Mouse (Mus musculus) kidney, postnatal 0 days (tissue): ENCODE measurements around the gene Cfap36. TPM values are rescaled to one million over a fixed set of nuclear protein-coding genes. Genes with fewer than 3 reads are reported as not detected.

Source experiments
- ATAC-seq: fragments of 200-750 bp; cut with Nextera tagmentation; replicated peaks from 2 replicates; pipeline ENCODE4 v1.8.0; 2017; ENCODE audit warnings: low read depth, moderate number of reproducible peaks, moderate TSS enrichment, moderate library complexity; ENCODE audit not compliant: low FRiP score
- DNase-seq: peaks from one replicate; pipeline ENCODE4 v3.0.0-alpha.2; 2016; ENCODE audit warnings: low spot score
- H3K27ac ChIP-seq: fragments of 300-500 bp; sonication (generic); 2 replicates; pipeline ENCODE4 v1.5.1; 2014; ENCODE audit warnings: mild to moderate bottlenecking
- H3K27me3 ChIP-seq: fragments of 300-500 bp; sonication (generic); 2 replicates; pipeline ENCODE4 v1.6.1; 2014; ENCODE audit warnings: low read length, mixed read lengths; ENCODE audit not compliant: insufficient read depth
- H3K36me3 ChIP-seq: fragments of 300-500 bp; sonication (generic); 2 replicates; pipeline ENCODE4 v1.6.1; 2014; ENCODE audit warnings: low read length, mixed read lengths; ENCODE audit not compliant: insufficient read depth
- H3K4me1 ChIP-seq: fragments of 300-500 bp; sonication (generic); replicated peaks from 2 replicates; pipeline ENCODE4 v1.6.1; 2014; ENCODE audit warnings: antibody characterized with exemption, low read length, mixed read lengths; ENCODE audit not compliant: insufficient read depth
- H3K4me2 ChIP-seq: fragments of 300-500 bp; sonication (generic); 2 replicates; pipeline ENCODE4 v1.6.1; 2014; ENCODE audit warnings: mild to moderate bottlenecking, low read length, moderate library complexity, mixed read lengths
- H3K4me3 ChIP-seq: fragments of 300-500 bp; sonication (generic); replicated peaks from 2 replicates; pipeline ENCODE4 v1.5.1; 2014; ENCODE audit warnings: low read depth, low read length
- H3K9ac ChIP-seq: fragments of 300-500 bp; sonication (generic); 2 replicates; pipeline ENCODE4 v1.6.1; 2014; ENCODE audit warnings: low read depth, low read length
- H3K9me3 ChIP-seq: fragments of 300-500 bp; sonication (generic); replicated peaks from 2 replicates; pipeline ENCODE4 v1.6.1; 2016; ENCODE audit warnings: low read length, inconsistent platforms, mixed read lengths
- CTCF ChIP-seq: IDR thresholded peaks from 2 replicates; pipeline ENCODE4 v1.5.1; 2016; ENCODE audit warnings: antibody characterized with exemption, low read depth, mild to moderate bottlenecking, moderate library complexity
- WGBS: fragments of 180-500 bp; shearing (Covaris S2); extraction: QIAGEN DNeasy Blood & Tissue Kit; methylation state at CpG from one replicate; pipeline ENCODE4 v1.1.7; 2014; 5-methylcytosine and 5-hydroxymethylcytosine counted together
- polyA plus RNA-seq: library from polyadenylated mRNA; unstranded; fragments of >200 nt; fragmentation: Nextera tagmentation; extraction: Ambion mirVana; gene quantifications from 2 replicates; pipeline ENCODE4 v1.2.1, GENCODE M21; 2015

Gene Cfap36
- polyA plus RNA-seq, 1 experiment from 2014 or later, result 74.4 TPM

DNA sequence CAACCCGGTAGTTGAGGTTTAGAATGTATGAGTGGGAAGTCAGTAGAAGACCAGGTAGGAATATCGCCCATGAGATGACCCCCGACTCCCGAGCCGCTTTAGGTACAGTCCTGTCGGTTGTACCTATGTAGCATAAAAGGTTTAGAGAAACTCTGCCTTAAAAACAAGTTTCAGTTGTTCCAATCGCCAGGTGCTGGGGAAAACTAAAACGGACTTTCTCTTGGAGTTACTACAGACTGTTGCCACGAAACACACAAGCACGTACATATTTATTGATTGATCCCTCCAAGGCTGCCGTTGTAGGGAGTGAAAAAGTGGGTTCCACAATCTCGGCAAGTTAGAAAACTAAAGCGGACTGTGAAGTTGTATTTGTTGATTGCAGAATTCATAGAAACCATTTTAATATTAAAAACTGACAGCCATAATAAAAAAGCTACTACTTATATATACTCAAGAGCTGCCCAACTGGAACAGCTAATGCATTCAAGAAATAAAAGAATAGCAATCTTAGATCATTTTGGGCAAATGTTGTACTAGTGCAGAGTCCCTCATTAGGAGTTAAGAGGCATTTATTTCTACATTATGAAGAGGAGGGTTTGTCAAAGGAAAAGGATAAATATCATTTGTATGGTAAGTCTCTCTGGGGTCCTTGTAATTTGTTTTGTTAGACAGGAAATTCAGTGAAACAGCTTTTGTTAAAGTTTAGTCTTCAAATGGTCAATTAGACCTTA is 73.3 kb downstream of the Cfap36 start:
- Histone ChIP-seq H3K27me3 (no peaks in the 10 kb centered on the region), H3K9me3 (no peaks in the 10 kb centered on the region), H3K27ac (peak overlapping the region; percentile 100), H3K4me3 (peak overlapping the region; percentile 100), H3K9ac (peak overlapping the region; percentile 100), H3K4me2 (peak overlapping the region; percentile 75), H3K4me1 (peaks cover 8% of the 10 kb centered on the region), H3K36me3 (no peaks in the 10 kb centered on the region)
- DNase-seq (peak; percentile 9), ATAC-seq (no peak)
- no peak for TF ChIP-seq CTCF
- 2% methylated on average over 13 of the region's 13 CpGs for WGBS

DNA sequence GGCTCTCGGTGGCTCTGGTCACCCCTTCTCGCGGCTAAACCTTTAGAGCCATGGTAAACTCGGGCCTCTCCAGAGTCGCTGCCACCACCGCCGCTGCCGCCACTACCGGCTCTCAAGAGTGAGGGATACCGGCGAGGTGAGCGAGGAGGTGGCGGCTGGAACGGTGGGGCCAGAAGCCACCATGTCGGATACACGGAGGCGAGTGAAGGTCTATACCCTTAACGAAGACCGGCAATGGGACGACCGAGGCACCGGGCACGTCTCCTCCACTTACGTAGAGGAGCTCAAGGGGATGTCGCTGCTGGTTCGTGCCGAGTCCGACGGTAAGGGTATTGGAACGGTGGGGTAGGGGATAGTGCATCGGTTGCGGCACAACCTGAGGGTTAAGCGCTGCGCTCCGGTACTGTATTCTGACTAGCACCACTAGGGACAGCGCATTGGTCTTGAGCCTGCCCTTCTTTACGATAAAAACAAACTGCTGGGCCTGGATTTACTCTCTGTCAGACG is 74.0 kb downstream of the Cfap36 start:
- Histone ChIP-seq H3K27me3 (no peaks in the 10 kb centered on the region), H3K36me3 (no peaks in the 10 kb centered on the region), H3K4me3 (peak overlapping the region; percentile 100), H3K4me1 (peaks cover 8% of the 10 kb centered on the region), H3K9ac (peak overlapping the region; percentile 100), H3K4me2 (peak overlapping the region; percentile 75), H3K9me3 (no peaks in the 10 kb centered on the region), H3K27ac (peak overlapping the region; percentile 100)
- under 1% methylated on average over 38 of the region's 38 CpGs for WGBS
- DNase-seq (peak; percentile 94), ATAC-seq (peak; percentile 79)
- TF ChIP-seq CTCF, result peak; percentile 61

DNA sequence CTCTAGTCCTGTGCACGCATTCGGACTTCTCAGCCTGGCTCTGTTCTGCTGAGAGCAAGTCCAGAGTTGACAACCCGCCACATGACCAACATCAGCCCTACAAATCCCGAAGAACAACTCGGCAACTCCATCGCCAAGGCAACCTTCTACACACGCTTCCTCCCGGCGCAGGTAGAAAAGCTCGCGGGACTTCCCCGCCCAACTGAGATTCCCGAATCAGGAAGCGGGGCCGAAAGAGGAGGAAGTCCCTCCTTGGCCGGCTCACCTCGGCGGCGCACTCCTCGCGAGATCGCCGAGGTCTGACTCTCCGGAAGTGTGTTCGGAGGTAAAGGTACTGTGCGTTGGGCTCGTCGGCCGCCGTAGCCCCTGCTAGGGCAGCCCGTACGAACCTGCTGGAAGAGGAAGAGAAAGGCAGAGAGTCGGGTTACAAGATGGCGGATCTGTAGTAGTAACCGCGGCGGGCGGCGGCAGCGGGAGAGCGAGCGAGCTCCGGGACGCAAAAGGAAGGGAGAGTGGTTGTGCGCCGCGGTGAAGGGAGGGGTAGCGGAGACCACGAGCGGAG is 74.6 kb downstream of the Cfap36 start, which contains the start of gene Ppp4r3b:
TSS of gene Ppp4r3b (plus strand) at position 328 of the 562 bp plus-strand sequence.
- TF ChIP-seq CTCF, result peak; percentile 23; the same call in 1 of the 2 replicates
- 0% methylated on average over 50 of the region's 50 CpGs for WGBS
- H3K27ac ChIP-seq, result peak within 1 kb of the TSS; percentile 100
- H3K9ac ChIP-seq, result peak within 1 kb of the TSS; percentile 100
- no peaks in the 10 kb centered on the region for H3K9me3 ChIP-seq
- peaks cover 8% of the 10 kb centered on the region for H3K4me1 ChIP-seq
- ATAC-seq (peak; percentile 98), DNase-seq (peak; percentile 99)
- peak within 1 kb of the TSS; percentile 100 for H3K4me3 ChIP-seq
- H3K27me3 ChIP-seq, result no peaks in the 10 kb centered on the region
- H3K36me3 ChIP-seq, result no peaks in the 10 kb centered on the region
- peak within 1 kb of the TSS; percentile 81 for H3K4me2 ChIP-seq

DNA sequence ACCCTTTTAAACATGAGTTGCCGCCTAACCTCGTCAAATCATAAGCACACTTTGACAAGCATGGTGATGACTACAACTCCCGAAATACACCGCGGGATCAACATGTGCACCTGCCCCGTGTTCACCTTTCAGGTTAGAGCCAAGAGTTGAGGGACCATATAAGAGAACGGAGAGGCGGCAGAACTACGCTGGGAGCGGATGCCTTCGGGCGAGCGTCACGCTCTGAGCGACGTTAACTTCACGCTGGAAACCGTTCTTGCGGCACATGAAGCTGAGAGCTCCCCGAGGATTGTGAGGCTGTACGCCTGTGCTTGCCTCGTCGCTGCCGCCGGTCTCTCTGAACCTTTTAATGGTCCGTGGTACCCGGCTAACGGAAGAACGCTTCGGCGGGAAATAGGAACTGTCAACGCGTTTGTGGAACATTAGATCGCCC is 75.2 kb downstream of the Cfap36 start:
- under 1% methylated on average over 34 of the region's 34 CpGs for WGBS
- peak overlapping the region; percentile 100 for H3K9ac ChIP-seq
- H3K27ac ChIP-seq, result peak overlapping the region; percentile 100
- no peaks in the 10 kb centered on the region for H3K9me3 ChIP-seq
- peak overlapping the region; percentile 81 for H3K4me2 ChIP-seq
- H3K27me3 ChIP-seq, result no peaks in the 10 kb centered on the region
- ATAC-seq (peak; percentile 13), DNase-seq (peak; percentile 34)
- H3K4me1 ChIP-seq, result peaks cover 8% of the 10 kb centered on the region
- no peak for TF ChIP-seq CTCF
- peak overlapping the region; percentile 100 for H3K4me3 ChIP-seq
- H3K36me3 ChIP-seq, result no peaks in the 10 kb centered on the region

Other genes with a start within 250 kb of the Cfap36 start
- gene Pnpt1, start 116.7 kb downstream of the Cfap36 start, polyA plus RNA-seq, result 36.1 and 37.3 TPM in 2 replicates
- 75.6 and 83.6 TPM in 2 replicates for gene Ppp4r3b, start 74.5 kb downstream of the Cfap36 start, polyA plus RNA-seq
- gene Ccdc88a, start 126.2 kb upstream of the Cfap36 start, polyA plus RNA-seq, result 19.5 and 21.8 TPM in 2 replicates